Mouse (Mus musculus): ENCODE data around the gene Zdhhc22. TPM values are rescaled to one million over a fixed set of nuclear protein-coding genes. Genes with fewer than 3 reads are reported as not detected.

The Zdhhc22 gene
- 10 to 100 TPM in 1 of 2 experiments, 1 to 10 TPM in 1; 6.8 to 10.6 TPM for total RNA-seq (2021)

GRCm38 (mm10) chr12:86989890-86990754 is at the start of gene Zdhhc22:
Zdhhc22 (minus strand) TSS chr12:86990430.
- no peak for DNase-seq

DNA sequence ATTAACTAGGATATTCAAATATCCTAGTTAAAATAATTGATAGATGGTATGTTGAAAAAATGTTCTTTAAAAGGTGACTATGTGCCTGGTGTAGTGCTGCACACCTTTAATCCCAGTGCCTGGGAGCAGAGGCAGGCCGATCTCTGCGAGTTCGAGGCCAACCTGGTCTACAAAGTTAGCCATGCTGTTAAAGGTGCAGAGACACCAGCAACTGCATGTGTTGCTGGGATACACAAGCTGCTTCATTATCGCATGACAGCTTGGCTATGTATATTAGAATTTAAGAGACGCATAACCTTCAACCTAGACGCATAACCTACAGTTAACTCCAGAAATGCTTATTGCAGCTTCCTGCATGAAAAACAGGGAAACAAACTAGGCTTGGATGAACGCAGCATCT is 46.4 kb upstream of the Zdhhc22 start:
- no peak for DNase-seq

DNA sequence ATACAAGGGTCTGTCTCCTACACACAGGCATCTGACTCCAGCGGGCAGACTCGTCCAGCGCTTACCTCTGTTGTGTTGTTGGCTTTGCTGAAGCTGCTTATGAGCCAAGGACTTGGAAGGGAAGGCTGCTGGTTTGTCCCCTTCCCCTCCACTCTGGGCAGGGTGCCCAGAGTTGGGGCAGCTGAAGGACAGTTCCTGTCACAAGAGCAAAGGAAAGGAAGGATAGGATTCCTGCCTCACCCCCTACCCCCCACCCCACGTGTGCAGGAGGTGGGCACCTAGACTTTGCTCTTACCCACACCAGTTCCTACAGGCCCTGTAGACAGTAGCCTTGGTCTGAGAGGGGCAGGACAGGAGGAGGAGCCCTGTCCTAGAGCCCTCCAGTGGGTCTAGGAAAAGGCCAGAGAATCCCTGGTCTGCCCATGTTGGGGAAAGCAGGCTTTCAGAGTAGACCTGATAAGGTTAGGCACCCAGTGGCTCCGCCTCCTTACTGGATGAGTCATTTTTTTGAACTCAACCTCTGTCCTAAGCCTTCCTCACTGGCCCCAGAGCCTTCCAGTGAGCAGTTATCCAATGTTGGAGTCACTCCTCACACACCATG is 41.0 kb upstream of the Zdhhc22 start:
- DNase-seq = no peak

GRCm38 (mm10) chr12:87029251-87029976 is 39.2 kb upstream of the Zdhhc22 start:
- no peak for DNase-seq

DNA sequence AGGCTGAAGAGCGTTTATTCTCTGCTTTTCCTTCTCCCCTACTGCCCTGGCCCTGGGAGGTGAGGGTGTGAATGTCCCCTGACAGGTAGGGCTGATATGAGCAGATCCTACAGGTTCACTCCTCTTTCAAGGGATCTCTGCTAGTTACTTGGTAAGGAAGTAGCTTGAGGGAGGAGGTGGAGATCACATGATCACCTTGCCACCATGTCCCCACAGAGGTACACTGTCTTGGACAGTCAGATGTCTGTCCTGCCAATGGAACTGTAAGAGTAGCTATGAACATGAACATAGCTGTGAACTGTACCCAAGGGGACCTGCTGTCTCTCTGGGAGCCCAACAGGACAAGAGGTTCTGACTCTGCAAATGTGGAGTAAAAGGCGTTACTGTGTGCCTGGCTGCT is 37.8 kb upstream of the Zdhhc22 start:
- no peak for DNase-seq

GRCm38 (mm10) chr12:87027391-87027790 is 37.2 kb upstream of the Zdhhc22 start:
- DNase-seq = no peak

- no peak for DNase-seq
Measured at GRCm38 (mm10) chr12:87026871-87027240, 36.6 kb upstream of the Zdhhc22 start.

- DNase-seq = peak; percentile 63
Measured at GRCm38 (mm10) chr12:87026109-87026870, 36.1 kb upstream of the Zdhhc22 start.

DNA sequence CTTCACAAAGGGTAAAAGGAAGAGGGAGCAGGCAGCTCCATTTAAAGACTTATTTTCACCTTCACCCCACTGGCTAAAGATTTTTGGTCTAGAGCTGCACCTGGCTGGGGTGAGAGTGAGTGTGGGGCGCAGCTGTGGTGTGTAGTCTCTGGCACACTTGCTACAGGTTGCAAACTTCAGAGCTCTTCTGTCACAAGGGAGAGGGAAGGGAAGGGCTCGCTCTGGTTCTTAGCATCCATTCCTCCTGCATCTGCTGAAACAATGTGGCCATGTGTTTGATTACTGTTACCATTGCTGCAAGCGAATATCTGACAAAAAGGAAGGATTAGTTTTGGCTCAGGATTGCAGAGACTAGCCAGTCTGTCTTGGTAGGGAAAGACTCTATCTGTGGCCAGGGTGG is 33.2 kb upstream of the Zdhhc22 start:
- no peak for DNase-seq

- DNase-seq = no peak
Measured at GRCm38 (mm10) chr12:87022006-87022405, 31.8 kb upstream of the Zdhhc22 start.

GRCm38 (mm10) chr12:87021040-87021439 is 30.8 kb upstream of the Zdhhc22 start, which contains the start of gene Tmem63c:
Tmem63c (plus strand) TSS chr12:87021340.
- DNase-seq = no peak

DNA sequence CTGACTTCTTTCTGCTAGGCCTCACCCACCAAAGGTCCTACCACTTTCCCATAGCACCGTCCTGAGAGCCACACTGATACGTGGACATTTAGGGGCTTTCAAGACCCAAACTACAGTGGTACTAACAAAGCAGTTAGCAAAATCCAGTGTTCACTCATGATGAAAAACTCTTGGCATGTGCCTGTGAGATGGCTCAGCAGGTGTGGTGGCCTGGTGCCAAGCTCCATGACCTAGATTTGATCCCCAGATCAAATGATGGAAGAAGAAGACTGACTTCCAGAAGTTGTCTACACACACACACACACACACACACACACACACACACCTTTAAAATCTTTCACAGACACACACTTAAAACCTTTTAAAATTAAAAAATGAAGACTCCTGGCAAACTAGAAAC is 28.5 kb upstream of the Zdhhc22 start:
- no peak for DNase-seq

- DNase-seq = no peak
Measured at GRCm38 (mm10) chr12:87017041-87017440, 26.8 kb upstream of the Zdhhc22 start.

DNA sequence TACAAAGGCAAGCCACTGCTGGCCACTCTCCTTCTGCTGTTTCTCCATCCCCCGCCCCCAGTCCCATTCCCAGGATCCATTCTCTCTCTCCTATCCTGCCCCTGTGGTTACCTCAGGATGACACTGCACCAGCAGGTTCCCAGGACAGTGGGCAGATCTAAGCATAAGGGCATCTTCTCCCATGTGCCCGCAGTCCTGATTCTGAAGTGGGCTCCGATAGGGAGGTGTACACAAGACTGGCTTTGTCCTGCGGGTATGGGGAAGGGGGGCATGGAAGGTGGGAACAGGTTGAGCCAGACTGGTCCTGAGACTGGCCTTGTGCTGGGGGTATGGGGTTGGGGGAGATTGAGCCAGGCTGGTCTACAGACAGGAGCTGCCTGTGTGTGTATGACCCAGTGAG is 14.4 kb upstream of the Zdhhc22 start:
- DNase-seq = no peak

DNA sequence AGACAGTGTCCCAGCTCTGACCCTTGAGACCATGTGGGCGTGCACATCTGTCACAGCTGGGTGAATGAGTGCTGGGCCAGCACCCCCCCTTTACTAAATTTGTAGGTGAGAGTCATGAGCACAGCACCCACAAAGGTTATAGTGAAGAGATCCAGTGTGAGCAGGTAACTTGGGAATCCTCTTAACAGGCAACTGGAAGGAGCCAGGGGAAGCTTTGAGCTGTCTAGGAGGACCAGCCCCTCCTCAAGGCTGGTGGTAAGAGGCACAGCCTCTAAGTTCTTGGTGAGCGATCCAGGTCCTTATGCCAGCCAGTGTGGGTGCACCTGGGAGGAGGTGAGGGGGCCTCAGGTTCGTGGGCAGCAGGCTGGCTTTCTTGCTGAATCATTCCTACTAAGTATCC is 13.4 kb upstream of the Zdhhc22 start:
- DNase-seq = no peak

GRCm38 (mm10) chr12:87002815-87003214 is 12.6 kb upstream of the Zdhhc22 start:
- DNase-seq = no peak

- no peak for DNase-seq
Measured at GRCm38 (mm10) chr12:87002209-87002608, 12.0 kb upstream of the Zdhhc22 start.

- DNase-seq = no peak
Measured at GRCm38 (mm10) chr12:87000840-87001176, 10.6 kb upstream of the Zdhhc22 start.

- DNase-seq = no peak
Measured at GRCm38 (mm10) chr12:87000151-87000839, 10.1 kb upstream of the Zdhhc22 start.

DNA sequence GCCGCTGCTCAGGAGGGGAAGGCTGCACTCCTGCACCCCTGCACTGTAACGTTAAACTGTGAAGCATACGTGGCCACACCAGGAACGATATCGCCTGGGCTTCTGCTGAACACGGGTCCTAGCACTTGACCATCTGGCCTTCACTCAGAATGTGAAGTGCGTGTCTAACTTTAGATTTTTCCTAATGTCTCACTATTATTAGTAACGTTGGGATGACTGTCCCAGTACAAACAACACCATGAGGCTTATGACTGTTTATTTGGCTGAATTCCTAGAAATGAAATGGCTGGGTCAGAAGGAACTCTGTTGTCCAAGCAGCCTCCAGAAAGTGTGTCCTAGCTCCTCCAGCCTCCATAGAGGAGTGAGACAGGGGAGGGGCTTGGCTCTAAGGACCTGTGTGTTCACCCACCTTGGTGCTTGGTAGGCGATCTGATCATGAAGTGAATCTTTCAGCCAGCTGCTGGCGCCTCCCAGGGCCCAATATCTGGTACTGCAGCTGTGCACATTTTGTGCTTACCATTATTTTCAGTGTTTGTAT is 9.1 kb upstream of the Zdhhc22 start:
- no peak for DNase-seq

DNA sequence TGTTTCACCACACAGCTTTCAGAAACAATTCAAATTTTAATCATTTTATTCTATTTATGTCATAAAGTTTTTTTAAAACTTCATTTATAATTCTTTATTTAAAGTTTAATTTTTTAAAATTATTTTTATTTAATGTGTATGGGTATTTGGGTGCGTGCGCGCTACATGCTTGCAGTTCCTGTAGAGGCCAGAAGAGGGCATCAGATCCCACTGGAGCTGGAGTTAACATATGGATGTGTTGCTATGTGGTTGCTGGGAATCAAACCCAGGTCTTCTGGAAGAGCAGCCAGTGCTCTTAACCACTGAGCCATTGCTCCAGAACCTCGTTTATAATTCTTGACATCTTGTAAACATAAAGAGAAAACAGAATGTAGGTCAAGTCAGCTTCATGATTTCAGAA is 8.5 kb upstream of the Zdhhc22 start:
- no peak for DNase-seq

GRCm38 (mm10) chr12:86995931-86996330 is 5.7 kb upstream of the Zdhhc22 start:
- no peak for DNase-seq
